Comparison of ENCODE assay signal across 9 mouse cellular contexts in the genomic region with DNA sequence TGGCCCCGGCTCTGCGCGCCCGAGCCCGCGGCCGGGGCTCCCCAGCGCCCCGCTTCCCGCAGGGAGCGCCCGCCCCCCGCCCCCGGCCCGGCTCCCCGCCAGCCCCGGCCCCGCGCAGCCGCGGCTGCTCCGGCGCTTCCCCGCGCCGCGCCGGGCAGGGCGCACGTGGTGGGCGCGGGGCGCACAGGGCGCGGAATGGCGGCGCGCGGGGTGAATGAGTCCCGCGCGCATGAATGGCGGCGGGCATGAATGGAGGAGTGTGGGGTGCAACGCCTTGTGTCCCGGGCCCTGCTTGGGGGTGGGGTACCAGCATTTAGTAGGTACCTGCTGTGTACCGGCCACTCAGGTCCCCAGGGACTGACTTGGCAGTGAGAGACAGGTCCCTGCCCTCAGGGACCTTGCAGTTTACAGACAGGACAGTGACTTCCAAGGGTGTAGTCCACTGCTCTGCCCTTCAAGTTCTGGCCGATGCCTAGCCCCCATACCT. TPM values are rescaled to one million over a fixed set of nuclear protein-coding genes. Genes with fewer than 3 reads are reported as not detected.
DNase-seq lines count a peak whose midpoint lies in the region; ATAC-seq and TF ChIP-seq lines count a peak whose summit lies in the region.
"Had no signal": no experiment of that assay in that cellular context is flagged by ENCODE, and none has a peak within 500 bp of the region (broad histone marks: within the 10 kb centered on the region; RNA-seq: fewer than 3 reads in every experiment).

A gene (minus strand): TSS at position 51 of the 487 bp plus-strand sequence.

- TF ChIP-seq CTCF in thymus, adult 2 months (IDR thresholded peaks at IDR 0.05; ENCODE audit: borderline replicate concordance, control insufficient read depth, extremely low read depth, insufficient read depth, low read length, poor library complexity) = no peak

- TF ChIP-seq POLR2A in thymus, adult 2 months (IDR thresholded peaks at IDR 0.05; ENCODE audit: control insufficient read depth, extremely low read depth, insufficient read depth, low read length, poor library complexity) = no peak; the same call in 1 of the 2 replicates

- H3K27me3 ChIP-seq in heart, embryonic 10.5 days (ENCODE audit: insufficient read depth, poor library complexity, severe bottlenecking) = peaks cover 66% of the 10 kb centered on the region
- H3K27me3 ChIP-seq in thymus, adult 2 months (ENCODE audit: control insufficient read depth, insufficient read depth, low read length) = no peaks in the 10 kb centered on the region
- H3K27me3 ChIP-seq in intestine, embryonic 14.5 days (replicated peaks; ENCODE audit: control insufficient read depth, insufficient read depth, low read length) = 0 out of 2 replicates have a peak, but pooled peaks cover 3% of the 10 kb centered on the region
- H3K27me3 ChIP-seq in midbrain, embryonic 12.5 days = peaks cover 42% of the 10 kb centered on the region

- H3K4me1 ChIP-seq in heart, embryonic 10.5 days = peaks cover 18% of the 10 kb centered on the region
- H3K4me1 ChIP-seq in thymus, adult 2 months (replicated peaks; ENCODE audit: control insufficient read depth, insufficient read depth, low read length) = peaks cover 37% of the 10 kb centered on the region
- H3K4me1 ChIP-seq in intestine, embryonic 14.5 days (replicated peaks; ENCODE audit: control insufficient read depth, insufficient read depth, low read length) = no peaks in the 10 kb centered on the region; the same call in 1 of the 2 replicates
- peaks cover 14% of the 10 kb centered on the region for H3K4me1 ChIP-seq in midbrain, embryonic 12.5 days

- H3K9me3 ChIP-seq in heart, embryonic 10.5 days = no peaks in the 10 kb centered on the region
- no peaks in the 10 kb centered on the region for H3K9me3 ChIP-seq in intestine, embryonic 14.5 days (ENCODE audit: control insufficient read depth, low read length)
- H3K9me3 ChIP-seq in midbrain, embryonic 12.5 days = no peaks in the 10 kb centered on the region

- H3K27ac ChIP-seq in heart, embryonic 10.5 days = peak within 1 kb of the TSS; percentile 90
- H3K27ac ChIP-seq in thymus, adult 2 months (ENCODE audit: control insufficient read depth, insufficient read depth, low read length) = peak within 1 kb of the TSS; percentile 22
- peak within 1 kb of the TSS; percentile 33; the same call in 1 of the 2 replicates for H3K27ac ChIP-seq in intestine, embryonic 14.5 days (ENCODE audit: low read depth)
- no peak within 1 kb of the TSS for H3K27ac ChIP-seq in midbrain, embryonic 12.5 days (replicated peaks)

- peak within 1 kb of the TSS; percentile 78 for H3K9ac ChIP-seq in intestine, embryonic 14.5 days (ENCODE audit: low read length)
- peak within 1 kb of the TSS; percentile 64 for H3K9ac ChIP-seq in midbrain, embryonic 12.5 days (replicated peaks)

- H3K4me3 ChIP-seq in heart, embryonic 10.5 days = peak within 1 kb of the TSS; percentile 71
- peak within 1 kb of the TSS; percentile 86 for H3K4me3 ChIP-seq in thymus, adult 2 months (ENCODE audit: control insufficient read depth, insufficient read depth, low read length)
- H3K4me3 ChIP-seq in intestine, embryonic 14.5 days (ENCODE audit: low read depth, low read length) = peak within 1 kb of the TSS; percentile 53
- peak within 1 kb of the TSS; percentile 52 for H3K4me3 ChIP-seq in midbrain, embryonic 12.5 days

- peak within 1 kb of the TSS; percentile 86 for H3K4me2 ChIP-seq in intestine, embryonic 14.5 days (ENCODE audit: low read length)
- H3K4me2 ChIP-seq in midbrain, embryonic 12.5 days (replicated peaks) = peak within 1 kb of the TSS; percentile 65

- DNase-seq in heart, embryonic 10.5 days (ENCODE audit: low spot score) = no peak
- no peak for DNase-seq in heart, postnatal 36 days
- no peak for DNase-seq in thymus, adult 2 months
- DNase-seq in thymus, postnatal 25 days = no peak
- DNase-seq in intestine, embryonic 14.5 days (ENCODE audit: low spot score) = peak; percentile 74
- DNase-seq in urinary bladder, adult 18-20 months (ENCODE audit: low spot score in 2 of 2) = no peak
- no peak for DNase-seq in frontal cortex, postnatal 36 days (ENCODE audit: low spot score in 2 of 2)

- H3K36me3 ChIP-seq in heart, embryonic 10.5 days = no peaks in the 10 kb centered on the region
- H3K36me3 ChIP-seq in thymus, adult 2 months (ENCODE audit: control insufficient read depth, insufficient read depth, low read length) = no peaks in the 10 kb centered on the region
- no peaks in the 10 kb centered on the region for H3K36me3 ChIP-seq in intestine, embryonic 14.5 days (ENCODE audit: control insufficient read depth, insufficient read depth, low read length)
- no peaks in the 10 kb centered on the region for H3K36me3 ChIP-seq in midbrain, embryonic 12.5 days

- intact Hi-C loops in heart, postnatal 36 days (cut with DNase I) = no loop called here

- 6% methylated on average over 48 of the region's 48 CpGs for WGBS in heart, embryonic 10.5 days
- WGBS in thymus, adult 2 months = 5% methylated on average over 48 of the region's 48 CpGs
- WGBS in intestine, embryonic 14.5 days = 2% methylated on average over 33 of the region's 48 CpGs
- 1% methylated on average over 38 of the region's 48 CpGs for WGBS in midbrain, embryonic 12.5 days

- ATAC-seq in intestine, embryonic 14.5 days (replicated peaks; ENCODE audit: low FRiP score, low TSS enrichment, low read depth) = peak; percentile 60
- ATAC-seq in midbrain, embryonic 12.5 days (ENCODE audit: low FRiP score, low read depth) = peak; percentile 44; the same call in 1 of the 2 replicates

RNA-seq across cellular contexts. Expression of the gene that starts here (rescaled TPM):
- polyA plus RNA-seq in heart, embryonic 10.5 days (2016; fragmentation: Nextera tagmentation; extraction: Ambion mirVana) = 1.2 and 3.2 TPM in 2 replicates
- total RNA-seq in heart, postnatal 36 days (2021) = under 1 TPM in 1 of 2 experiments, not detected in 1; 0.22 TPM
- 19.9 and 21.6 TPM in 2 replicates for polyA plus RNA-seq in thymus, adult 2 months (2012; rRNA removed)
- 9.9 and 10.3 TPM in 2 replicates for polyA plus RNA-seq in intestine, embryonic 14.5 days (2014; fragmentation: Nextera tagmentation; extraction: Ambion mirVana)
- 11.5 and 13.6 TPM in 2 replicates for polyA plus RNA-seq in midbrain, embryonic 12.5 days (2016; fragmentation: Nextera tagmentation; extraction: Ambion mirVana)
- total RNA-seq: MEL had no signal
